Mouse (Mus musculus) G1E-ER4 (cell line): Measurements from ENCODE around the gene Myh8. TPM values are rescaled to one million over a fixed set of nuclear protein-coding genes. Genes with fewer than 3 reads are reported as not detected.

Experiments used
- GATA1 ChIP-seq: IDR thresholded peaks from one replicate; pipeline ENCODE4 v1.8.0; 2012; ENCODE audit warnings: low read length, inconsistent platforms
- polyA plus RNA-seq: library from polyadenylated mRNA; stranded (reverse); fragments of >175 nt; gene quantifications from 2 replicates; pipeline ENCODE4 v1.2.3, GENCODE M21; 2012

The Myh8 gene
- polyA plus RNA-seq: not detected in 2 replicates

- TF ChIP-seq GATA1: no peak
These were observed at the start of gene Myh8 for GRCm38 (mm10) chr11:67276601-67277174. TSS of gene Myh8 (plus strand) at chr11:67277124.

GRCm38 (mm10) chr11:67228731-67229130 lies 48.2 kb upstream of the Myh8 start:
- TF ChIP-seq GATA1: no peak

DNA sequence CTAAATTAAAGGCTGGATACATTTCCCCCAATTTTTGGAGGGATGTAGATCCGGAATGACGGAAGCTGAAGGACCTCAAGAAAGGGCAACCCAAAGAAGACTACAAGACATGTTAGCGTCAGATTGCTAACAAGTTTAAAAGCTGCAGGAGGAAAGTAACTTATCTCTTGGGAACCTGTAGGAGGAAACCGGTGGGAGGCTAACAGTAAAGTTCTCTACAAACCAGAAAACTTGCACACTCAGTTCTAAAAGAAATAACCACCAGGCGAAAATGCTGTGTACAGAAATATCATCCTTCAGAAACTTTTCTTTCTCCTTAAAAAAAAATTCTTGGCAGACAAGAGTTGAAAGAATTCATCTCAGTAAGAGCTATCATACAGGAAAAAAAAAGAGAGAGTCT lies 47.8 kb upstream of the Myh8 start:
- TF ChIP-seq GATA1: no peak

DNA sequence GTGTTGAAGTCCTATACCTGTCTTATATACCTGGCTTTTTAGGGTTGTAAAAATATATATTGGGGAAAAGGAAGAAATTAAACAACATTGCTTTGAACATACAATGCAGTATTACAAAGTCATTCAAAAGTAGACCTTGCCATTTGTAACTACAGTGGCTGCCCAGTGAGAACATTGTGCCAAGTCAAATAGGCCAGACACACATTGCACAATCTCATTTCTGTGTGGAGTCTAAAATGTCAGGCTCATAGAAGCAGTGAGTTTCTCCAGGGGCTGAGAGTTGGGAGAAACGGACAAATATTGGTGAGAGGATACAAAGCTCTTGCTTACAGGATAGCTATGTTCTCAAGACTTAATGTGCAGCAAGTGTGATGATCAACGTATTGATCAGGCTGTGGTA lies 47.0 kb upstream of the Myh8 start:
- TF ChIP-seq GATA1: no peak

GRCm38 (mm10) chr11:67235639-67236358 lies 41.1 kb upstream of the Myh8 start:
- TF ChIP-seq GATA1: no peak

DNA sequence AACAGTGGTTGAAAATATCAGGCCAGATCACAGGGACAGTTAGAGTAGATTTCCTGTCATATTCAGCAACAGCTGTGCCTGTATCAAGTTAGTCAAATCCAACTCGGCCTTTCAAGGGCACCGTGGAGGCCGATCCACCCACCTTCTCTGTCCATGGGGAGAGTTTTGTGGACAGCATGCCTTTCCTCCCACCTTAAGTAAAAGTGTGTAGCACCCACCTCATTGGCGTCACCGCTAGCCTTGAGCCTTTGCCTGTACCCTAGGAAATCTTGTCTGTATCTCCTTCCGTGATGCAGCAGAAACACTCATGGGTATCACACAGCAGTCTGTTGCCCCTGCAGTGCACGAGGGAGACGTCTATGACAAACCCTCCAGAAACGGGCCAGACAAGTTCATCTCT lies 40.1 kb upstream of the Myh8 start:
- no peak for TF ChIP-seq GATA1

- TF ChIP-seq GATA1: no peak
These were observed 39.3 kb upstream of the Myh8 start, which contains the start of gene Myh4 for GRCm38 (mm10) chr11:67237481-67238079. TSS of gene Myh4 (plus strand) at chr11:67238029.

DNA sequence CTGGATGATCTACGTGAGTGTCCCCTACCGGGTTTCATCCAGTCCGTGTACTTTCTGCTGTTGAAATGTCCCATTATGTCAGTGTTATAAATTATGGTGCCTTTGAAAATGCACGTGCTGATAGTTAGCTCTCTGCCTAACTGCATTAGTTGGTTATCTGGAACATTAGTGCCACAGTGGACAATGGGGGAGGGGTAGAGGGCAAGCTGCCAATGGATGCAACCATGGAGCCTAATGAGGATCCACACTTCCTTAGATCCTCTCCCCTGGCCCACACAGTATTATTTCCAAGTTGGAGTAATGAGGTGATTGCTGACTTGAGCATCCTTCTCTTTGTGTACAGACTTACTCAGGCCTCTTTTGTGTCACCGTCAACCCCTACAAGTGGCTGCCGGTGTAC lies 35.9 kb upstream of the Myh8 start:
- no peak for TF ChIP-seq GATA1

DNA sequence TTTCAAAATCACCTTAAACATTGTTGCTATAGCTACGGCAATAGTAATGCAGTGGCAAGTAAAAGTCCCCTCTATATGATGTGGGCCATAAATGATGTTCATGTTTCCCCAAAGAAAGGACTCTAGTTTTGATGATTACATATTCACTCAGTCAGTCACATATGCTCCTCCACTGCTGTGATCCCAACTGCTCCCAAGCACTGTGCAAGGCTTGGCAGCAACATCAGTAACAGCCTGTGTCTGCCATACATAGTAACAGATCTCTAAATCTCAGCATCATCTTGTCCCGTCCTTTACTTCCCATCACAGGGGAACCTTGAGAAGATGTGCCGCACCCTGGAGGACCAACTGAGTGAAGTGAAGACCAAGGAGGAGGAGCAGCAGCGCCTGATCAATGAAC lies 23.2 kb upstream of the Myh8 start:
- no peak for TF ChIP-seq GATA1

- TF ChIP-seq GATA1: no peak
These were observed 19.9 kb upstream of the Myh8 start for GRCm38 (mm10) chr11:67257048-67257447.

DNA sequence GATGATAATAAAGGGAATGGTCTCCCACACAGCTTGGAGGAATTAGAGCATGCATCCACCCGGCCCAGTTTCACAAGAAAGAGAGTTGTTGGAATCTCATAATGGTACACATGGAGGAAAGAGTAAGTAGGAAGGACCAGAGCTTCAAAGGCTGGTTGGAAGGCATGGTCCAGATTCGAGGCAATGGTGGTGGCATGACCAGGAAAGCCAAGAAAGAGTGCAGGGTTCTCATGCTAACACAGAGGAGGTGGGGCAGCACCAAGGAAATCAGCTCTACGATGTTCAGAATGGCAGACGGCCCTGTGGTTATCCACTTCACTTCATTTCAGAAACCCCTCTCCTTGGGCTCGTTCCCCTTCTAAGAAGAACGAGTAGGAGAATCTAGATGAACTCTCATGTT lies 16.0 kb upstream of the Myh8 start:
- no peak for TF ChIP-seq GATA1

DNA sequence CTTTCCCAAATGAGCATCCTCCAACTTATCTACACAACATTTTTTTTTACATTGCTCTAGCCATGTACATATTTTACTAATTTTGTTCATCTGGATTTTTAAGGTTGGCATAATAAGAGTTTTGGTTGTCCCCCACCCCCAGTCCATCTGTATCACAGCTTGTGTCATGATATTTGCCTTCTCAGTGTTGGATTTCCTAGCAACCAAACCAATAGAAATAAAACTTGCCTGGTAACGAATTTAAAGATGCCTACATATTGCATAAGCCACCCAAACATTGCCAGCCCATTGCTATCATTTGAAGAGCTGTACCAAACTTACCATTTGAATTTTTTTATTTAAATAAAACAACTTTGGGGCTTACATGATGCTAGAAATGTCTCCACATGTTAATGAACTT lies 16.5 kb downstream of the Myh8 start:
- TF ChIP-seq GATA1: no peak

GRCm38 (mm10) chr11:67313733-67314452 lies 37.0 kb downstream of the Myh8 start:
- TF ChIP-seq GATA1: no peak

DNA sequence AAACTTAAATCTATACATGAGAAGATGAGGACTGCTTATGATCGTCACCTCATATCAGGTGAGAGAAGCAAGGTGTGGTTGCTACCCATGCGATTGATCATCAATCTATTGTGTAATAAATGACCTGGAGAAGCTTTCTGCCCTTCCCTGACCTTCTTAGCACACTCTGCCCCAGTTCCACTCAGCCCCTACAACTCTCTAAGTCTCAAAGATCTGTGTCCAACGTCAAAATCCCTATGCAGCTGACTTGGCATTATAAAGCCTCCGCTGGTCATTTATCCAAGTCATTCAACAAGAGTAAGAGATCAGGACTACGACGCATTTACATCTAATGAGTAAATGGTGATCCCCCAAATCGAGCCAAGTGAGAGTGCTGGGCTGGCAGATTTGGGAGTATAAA lies 44.4 kb downstream of the Myh8 start, which contains the start of gene Myh13:
Gene Myh13, plus strand, starts transcription at position 301 of the 400 bp plus-strand sequence.
- TF ChIP-seq GATA1: no peak

GRCm38 (mm10) chr11:67326536-67326935 lies 49.6 kb downstream of the Myh8 start:
- no peak for TF ChIP-seq GATA1

GRCm38 (mm10) chr11:67344556-67344955 lies 67.6 kb downstream of the Myh8 start:
- TF ChIP-seq GATA1: no peak
